Mouse (Mus musculus): ENCODE data around the gene Dtymk.

Dtymk gene

DNA sequence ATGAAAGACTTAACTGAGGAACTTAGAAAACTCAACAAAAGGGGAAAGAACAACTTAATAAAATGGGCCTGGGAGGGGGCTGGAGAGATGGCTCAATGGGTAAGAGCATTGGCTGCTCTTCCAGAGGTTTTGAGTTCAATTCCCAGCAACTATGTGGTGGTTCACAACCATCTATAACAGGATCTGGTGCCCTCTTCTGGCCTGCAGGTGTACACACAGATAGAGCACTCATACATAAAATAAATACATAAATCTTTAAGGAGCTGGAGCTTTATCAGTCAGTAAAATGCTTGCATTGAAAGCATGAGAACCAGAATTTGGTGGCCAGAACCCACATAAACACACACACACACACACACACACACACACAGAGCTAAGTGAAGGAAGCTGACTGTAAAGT lies 58.8 kb downstream of the Dtymk start:
- DNase-seq (ENCODE audit: low spot score) = no peak
